Mouse (Mus musculus): ENCODE data around the gene Phyhd1.

Gene Phyhd1

DNA sequence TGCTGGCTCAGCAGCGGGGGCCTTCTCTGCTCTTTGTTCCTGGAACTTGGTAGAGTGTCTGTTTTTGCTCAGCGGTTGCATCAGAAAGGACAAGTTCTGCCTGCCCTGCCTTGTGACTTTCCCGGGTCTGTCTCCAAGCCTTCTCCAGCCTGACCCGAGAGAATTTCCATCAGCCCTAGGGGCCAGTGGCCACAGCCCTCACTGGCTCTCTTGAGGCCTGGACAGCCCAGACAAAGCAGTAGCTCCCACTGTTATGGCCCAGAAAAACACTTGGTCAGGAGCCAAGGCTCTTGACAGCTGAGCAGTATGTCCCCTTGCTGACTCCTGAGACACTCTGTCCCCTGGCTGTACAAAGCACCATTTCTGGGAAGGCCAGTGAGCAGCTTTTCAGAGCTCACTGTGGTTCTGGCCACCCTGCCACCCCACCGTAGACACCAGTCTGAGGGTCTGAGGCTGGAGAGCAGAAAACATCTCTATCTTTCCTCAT lies at the start of gene Phyhd1:
Gene Phyhd1 (plus strand): TSS at position 437 of the 487 bp plus-strand sequence.
- DNase-seq (ENCODE audit: extremely low spot score), result no peak

DNA sequence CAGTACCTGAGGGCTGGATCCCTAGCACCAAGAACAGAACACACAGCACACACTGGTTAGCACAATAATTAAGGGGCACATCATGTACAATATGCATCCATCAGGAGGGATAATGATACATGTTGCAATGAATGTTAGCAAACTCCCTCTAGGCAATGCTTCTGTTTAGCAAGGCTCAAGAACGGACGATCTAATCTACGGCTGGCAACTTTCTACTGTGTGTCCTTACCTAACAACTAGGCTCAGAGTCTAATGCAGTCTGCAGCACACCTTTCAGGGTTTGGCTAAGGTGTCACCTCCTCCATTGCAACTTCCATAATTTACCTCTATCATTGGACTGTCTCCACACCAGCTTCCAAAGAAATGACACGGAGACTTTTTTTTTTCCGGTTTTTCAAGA lies 49.7 kb upstream of the Phyhd1 start:
- DNase-seq (ENCODE audit: extremely low spot score), result no peak

GRCm38 (mm10) chr2:30235593-30235992 lies 30.4 kb upstream of the Phyhd1 start:
- no peak for DNase-seq (ENCODE audit: extremely low spot score)

DNA sequence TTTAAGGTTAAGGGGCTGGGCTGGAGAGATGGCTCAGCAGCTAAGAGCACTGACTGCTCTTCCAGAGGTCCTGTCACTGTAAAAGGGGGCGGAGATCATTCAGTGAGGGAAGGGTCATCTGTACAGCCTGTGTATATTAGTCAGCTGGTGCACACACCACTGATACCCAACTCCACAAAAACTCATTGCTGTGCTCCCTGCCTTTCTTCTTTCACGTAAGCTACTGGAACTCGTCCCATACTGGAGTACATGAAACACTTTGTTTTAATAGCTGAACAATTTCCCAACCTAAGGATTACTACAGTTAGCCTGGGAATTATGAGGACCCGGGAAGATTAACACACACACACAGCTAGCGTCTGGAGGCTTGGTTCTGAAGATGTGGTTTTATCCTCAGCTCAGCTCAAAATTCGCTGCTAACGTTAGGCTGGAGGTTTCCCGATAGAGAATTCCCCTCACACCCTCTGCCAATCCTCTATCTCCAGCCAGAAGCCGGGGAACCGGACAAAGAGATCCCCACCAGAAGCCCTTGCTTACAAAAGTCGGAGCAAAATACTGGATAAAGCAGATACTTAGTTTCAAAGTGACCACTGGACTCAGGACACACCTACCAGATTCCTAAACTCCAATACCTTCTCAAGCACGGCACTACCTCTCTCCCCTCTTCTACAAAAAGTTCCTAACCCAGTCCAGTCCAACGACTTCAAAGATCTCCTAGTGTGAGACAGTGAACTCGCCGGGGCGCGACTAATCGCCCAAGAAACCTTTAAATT lies 29.4 kb upstream of the Phyhd1 start:
- DNase-seq (ENCODE audit: extremely low spot score), result no peak

DNA sequence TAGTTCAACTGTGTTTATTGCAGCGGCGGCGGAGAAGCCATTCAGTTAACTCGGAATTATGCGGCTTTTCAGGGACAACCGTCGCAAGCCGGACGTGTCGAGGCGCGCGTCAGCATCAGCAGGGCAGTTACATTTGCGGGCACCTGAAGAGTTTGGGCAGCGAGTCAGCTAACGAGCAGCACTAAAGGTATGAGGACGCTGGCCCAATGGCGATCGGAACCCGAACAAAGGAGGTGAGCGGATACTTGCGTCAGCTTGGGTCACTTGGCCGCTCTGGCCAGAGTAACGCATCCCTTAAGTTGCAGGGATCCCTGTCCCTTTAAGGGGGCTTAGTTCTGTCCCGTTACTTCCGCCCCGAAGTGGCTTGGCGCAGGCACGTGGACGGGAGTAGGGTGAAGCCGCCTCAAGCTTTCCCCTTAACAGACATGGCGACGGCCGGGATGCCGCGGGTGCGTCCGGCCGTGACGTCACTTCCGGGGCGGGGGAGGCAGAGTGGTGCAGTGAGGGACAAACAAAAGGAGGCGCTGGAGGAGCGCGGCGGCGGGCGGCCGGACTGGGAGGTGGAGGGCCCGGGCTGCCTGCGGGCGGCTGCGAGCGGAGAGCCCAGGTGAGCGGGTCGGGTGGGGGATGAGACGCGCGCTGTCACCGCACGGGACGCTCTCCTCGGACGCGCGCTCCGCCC lies 28.7 kb upstream of the Phyhd1 start, which contains the start of gene Lrrc8a:
Gene Lrrc8a (plus strand): TSS at position 517 of the 682 bp plus-strand sequence.
- DNase-seq (ENCODE audit: extremely low spot score), result peak; percentile 100

- DNase-seq (ENCODE audit: extremely low spot score), result no peak
Observed at GRCm38 (mm10) chr2:30237881-30238280, 28.1 kb upstream of the Phyhd1 start.

- no peak for DNase-seq (ENCODE audit: extremely low spot score)
Observed at GRCm38 (mm10) chr2:30238906-30239465, 27.0 kb upstream of the Phyhd1 start.

- DNase-seq (ENCODE audit: extremely low spot score), result no peak
Observed at GRCm38 (mm10) chr2:30239777-30240176, 26.2 kb upstream of the Phyhd1 start.

DNA sequence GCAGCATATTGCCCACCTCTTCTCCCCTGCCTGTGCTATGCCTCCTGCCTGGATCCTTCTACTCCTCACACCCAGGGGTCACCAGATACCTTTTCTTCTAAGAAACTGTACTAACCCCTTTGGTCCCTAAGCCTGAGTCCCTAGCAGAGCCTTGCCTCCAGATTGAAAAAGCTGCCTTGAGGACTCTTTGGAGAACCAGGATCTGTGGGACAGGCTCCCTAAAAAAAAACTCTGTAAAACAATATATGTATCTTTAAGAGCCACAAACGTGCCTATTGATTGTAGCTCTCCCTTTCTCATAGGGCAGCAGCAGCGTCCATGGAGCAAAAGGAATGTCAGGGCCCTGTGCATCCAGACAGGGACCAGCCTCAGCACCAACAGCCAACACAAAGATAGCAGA lies 25.7 kb upstream of the Phyhd1 start, which contains the start of gene Gm28035:
Gene Gm28035 (plus strand): TSS at position 301 of the 400 bp plus-strand sequence.
- no peak for DNase-seq (ENCODE audit: extremely low spot score)

- peak; percentile 32 for DNase-seq (ENCODE audit: extremely low spot score)
Observed at GRCm38 (mm10) chr2:30242509-30242908, 23.5 kb upstream of the Phyhd1 start.

GRCm38 (mm10) chr2:30243391-30243790 lies 22.6 kb upstream of the Phyhd1 start:
- no peak for DNase-seq (ENCODE audit: extremely low spot score)

DNA sequence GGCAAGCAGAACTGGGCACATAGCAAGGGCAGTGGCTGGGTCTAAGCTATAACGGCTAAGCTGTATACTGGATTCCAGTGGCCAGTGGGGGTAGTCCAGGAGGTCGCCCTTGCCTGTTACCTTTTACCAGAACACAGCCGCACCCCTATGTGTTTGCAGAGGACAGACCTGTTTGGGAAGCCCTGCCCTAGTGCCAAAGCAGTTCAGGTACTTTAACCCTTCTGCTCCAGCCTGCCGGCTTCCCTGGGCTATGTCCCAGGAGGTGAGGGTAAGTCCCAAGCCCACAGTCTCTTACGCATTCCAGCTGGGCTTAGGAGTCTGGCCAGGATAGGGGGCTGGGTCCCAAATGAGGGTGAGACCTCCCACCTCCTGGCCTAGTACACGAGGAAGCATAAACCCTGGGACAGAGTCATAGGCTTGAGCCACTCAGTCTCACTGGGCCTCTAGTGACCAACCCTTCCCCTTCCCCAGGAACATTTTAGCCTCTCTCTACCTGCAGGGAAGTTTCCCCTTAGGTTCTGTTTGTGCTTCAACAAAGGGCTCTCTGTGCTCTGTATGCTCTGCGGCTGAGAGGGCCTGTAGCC lies 21.3 kb upstream of the Phyhd1 start:
- DNase-seq (ENCODE audit: extremely low spot score), result no peak

DNA sequence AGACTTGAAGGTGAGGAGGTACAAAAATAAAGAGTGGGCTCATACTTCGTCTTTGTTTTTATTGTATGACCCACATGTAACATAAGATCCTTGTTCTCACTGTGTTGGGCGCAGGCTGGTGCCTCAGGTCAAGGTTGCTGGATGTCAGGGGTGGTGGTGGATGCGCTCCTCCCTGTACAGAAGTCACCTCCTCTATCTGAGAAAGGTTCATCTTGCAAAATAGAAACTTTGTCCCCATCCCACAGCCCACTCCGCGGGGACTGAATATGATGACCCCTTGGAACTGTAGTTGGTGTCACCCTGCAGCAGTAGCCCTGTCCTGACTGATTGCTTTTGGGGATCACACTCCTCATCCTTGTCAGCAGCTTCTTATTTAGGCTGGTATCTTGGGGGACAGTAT lies 19.0 kb upstream of the Phyhd1 start:
- DNase-seq (ENCODE audit: extremely low spot score), result no peak

DNA sequence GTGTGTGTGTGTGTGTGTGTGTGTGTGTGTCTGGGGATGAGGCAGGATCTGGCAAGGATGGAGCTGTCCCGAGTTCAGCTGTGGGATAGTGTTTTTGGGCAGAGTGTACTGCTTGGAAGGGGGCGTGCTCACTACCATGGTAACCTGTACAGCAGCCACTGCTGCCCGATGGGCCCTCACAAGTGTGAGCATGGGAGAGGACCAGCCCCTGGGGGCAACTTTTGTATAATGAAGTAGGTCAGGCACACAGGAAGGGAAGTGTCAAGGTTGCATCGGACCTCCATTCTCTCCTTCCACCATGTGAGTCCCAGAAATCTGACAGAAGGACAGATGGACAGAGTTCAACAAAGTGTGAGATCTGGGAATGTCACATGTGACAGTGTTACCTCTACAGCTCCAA lies 18.3 kb upstream of the Phyhd1 start:
- no peak for DNase-seq (ENCODE audit: extremely low spot score)

DNA sequence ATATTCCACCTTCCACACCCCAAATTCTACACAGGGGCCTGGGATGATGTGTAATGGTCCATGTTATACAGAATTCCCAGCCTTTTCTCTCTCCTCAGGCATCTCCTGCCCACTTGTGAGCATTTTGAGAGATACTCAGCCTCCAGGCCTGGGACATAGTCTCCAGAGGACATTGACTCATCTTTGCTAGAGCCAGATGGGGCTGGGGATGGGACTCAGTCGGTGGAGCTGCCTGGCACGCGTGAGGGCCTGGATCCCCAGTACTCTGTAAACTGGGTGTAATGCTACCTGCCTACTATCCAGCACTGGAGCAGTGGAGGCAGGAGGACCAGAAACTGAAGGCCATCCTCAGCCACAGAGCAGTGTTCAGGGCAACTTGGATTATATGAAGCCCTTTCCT lies 16.8 kb upstream of the Phyhd1 start:
- DNase-seq (ENCODE audit: extremely low spot score), result no peak

DNA sequence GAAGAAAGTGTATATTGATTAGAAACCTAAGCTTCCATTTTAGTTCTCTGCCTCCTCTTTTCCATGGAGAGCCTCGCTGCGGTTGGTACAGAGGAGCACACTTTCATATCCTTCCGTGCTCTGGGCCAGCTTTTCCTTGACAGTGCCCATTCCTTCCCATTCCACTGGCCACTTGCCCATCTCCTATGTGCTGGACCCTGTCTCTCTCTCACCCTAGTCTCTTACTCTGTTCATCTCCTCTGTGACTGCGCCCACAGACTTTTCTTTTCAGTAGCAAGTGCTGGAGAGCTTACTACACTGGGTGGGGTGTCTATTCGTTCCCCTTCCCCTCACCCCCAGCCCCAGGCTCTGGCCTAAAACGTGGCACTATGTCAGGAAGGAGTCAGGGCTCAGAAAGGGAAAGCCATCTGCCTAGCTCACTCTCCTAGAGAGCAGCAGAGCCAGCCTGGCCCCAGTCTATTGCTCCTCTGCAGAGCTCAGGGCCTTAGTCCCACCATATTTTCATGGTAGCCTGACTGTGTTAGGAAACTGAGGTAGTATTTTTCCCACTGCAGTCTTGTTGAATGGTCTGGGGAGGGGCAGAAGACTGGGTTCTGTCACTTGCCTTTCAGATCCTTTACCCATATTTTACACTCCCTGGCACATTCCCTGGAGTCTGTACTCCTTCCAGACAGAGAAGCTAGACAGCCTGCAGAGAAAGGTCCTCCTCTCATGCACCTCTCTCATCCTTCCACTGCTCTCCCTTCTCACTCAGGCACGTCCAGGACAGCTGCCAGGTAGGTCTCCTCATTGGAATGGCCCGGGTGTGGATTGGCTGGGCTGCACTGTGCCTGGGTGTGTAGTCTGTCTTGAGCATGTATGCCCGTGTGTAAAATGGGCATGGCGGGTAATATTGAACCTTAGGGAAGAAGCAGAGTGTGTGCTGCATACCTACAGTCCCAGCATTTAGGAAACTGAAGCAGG lies 15.6 kb upstream of the Phyhd1 start:
- DNase-seq (ENCODE audit: extremely low spot score), result no peak

DNA sequence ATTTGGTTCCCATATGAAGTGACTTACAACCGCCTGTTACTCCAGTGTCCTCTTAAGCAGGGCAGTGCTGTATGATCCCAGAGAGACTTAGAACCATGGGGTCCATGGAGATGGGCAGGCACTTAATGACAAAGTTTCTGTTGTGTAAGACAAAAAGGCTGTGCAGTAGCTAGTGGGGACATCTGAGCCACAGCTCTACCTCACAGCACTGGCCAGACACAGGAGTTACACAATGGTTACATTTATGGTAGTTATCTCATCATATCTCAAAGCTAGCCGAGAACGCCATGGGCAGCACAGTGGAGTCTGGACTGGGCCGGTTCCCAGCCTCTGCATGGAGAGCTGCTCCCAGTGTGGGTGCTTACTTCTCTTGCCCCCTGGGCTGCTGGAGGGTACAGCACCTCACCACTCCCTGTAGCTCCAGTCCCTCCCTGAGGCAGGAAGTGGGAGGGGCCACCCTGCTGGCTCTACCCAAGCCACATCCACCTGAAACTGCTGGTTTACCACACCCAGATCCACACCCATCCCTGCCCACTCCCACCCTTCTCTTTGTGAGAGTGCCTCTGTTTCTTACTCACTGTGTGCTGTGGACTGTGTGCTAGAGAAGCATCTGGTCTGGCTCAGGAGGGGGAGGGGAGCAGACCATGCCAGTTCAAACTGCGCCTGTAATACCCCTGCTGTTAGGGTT lies 14.4 kb upstream of the Phyhd1 start:
- DNase-seq (ENCODE audit: extremely low spot score), result no peak

DNA sequence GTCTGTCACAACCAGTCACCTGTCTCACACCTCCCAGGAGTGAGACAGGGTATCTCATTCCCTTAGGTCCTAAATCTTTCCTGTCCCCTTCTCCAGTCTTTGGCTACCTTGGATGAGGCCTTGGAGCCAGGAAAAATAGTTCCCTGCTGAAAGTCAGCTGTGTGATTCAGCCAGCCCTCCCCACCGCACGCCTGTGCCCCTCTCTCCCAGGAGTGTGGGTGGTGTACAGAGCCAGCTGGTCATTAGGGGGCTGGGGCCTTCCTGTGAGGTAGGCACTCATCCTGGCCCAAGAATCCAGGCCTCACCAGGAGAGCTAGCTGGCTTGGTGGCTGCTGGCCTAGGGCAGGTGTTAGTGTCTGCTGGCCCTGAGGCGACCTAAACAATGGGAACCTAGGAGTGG lies 13.5 kb upstream of the Phyhd1 start:
- no peak for DNase-seq (ENCODE audit: extremely low spot score)

DNA sequence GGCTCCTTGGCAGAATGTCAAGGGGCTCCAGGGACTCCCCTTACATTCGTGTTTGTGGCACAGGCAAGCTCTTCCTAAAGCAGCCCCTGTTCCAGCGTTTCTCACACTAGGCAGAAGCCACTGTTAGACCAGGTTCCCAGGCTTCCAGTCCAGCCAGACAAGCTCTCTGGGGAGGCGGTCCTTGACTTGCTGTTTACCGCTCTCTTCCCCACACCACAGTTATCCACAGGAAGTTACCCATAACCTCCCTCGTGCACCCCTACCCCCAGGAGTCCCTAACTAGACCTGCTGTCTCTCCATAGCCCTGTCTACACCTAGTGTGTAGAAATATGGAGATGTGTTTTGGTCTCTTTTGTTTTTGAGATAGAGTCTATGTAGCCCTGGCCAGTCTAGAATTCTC lies 12.2 kb upstream of the Phyhd1 start:
- no peak for DNase-seq (ENCODE audit: extremely low spot score)

DNA sequence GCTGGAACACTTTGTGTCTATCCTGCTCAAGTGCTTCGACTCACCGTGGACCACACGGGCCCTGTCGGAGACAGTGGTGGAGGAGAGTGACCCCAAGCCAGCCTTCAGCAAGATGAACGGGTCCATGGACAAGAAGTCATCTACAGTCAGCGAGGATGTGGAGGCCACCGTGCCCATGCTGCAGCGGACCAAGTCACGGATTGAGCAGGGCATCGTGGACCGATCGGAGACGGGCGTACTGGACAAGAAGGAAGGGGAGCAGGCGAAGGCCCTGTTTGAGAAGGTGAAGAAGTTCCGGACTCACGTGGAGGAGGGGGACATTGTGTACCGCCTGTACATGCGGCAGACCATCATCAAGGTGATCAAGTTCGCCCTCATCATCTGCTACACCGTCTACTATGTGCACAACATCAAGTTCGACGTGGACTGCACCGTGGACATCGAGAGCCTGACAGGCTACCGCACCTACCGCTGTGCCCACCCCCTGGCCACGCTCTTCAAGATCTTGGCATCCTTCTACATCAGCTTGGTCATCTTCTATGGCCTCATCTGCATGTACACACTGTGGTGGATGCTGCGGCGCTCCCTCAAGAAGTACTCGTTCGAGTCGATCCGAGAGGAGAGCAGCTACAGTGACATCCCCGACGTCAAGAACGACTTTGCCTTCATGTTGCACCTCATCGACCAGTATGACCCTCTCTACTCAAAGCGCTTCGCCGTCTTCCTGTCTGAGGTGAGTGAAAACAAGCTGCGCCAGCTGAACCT lies 10.2 kb upstream of the Phyhd1 start:
- DNase-seq (ENCODE audit: extremely low spot score), result no peak
